Mouse (Mus musculus) erythroblast, embryonic 14.5 days (primary cell): ENCODE data around the gene Defb23.

Experiments used
- GATA1 ChIP-seq: IDR thresholded peaks from 2 replicates; pipeline ENCODE4 v1.6.1; 2012; ENCODE audit warnings: low read length, inconsistent platforms, mixed read lengths
- TAL1 ChIP-seq: IDR thresholded peaks from 3 replicates; pipeline ENCODE4 v1.6.1; 2012; ENCODE audit warnings: low read length, inconsistent platforms, mixed read lengths

- TF ChIP-seq TAL1: no peak
- no peak for TF ChIP-seq GATA1
Observed at GRCm38 (mm10) chr2:152450241-152450640, 14.2 kb downstream of the Defb23 start.
